Mouse (Mus musculus): Measurements from ENCODE around the gene Kcna6. TPM values are rescaled to one million over a fixed set of nuclear protein-coding genes. Genes with fewer than 3 reads are reported as not detected.

The Kcna6 gene
- 1.6 TPM for polyA plus RNA-seq (2014; fragmentation: Illumina TruSeq; extraction: RNeasy Lipid Tissue Mini Kit (QIAGEN cat#74804); ENCODE audit: low read depth, low replicate concordance)

DNA sequence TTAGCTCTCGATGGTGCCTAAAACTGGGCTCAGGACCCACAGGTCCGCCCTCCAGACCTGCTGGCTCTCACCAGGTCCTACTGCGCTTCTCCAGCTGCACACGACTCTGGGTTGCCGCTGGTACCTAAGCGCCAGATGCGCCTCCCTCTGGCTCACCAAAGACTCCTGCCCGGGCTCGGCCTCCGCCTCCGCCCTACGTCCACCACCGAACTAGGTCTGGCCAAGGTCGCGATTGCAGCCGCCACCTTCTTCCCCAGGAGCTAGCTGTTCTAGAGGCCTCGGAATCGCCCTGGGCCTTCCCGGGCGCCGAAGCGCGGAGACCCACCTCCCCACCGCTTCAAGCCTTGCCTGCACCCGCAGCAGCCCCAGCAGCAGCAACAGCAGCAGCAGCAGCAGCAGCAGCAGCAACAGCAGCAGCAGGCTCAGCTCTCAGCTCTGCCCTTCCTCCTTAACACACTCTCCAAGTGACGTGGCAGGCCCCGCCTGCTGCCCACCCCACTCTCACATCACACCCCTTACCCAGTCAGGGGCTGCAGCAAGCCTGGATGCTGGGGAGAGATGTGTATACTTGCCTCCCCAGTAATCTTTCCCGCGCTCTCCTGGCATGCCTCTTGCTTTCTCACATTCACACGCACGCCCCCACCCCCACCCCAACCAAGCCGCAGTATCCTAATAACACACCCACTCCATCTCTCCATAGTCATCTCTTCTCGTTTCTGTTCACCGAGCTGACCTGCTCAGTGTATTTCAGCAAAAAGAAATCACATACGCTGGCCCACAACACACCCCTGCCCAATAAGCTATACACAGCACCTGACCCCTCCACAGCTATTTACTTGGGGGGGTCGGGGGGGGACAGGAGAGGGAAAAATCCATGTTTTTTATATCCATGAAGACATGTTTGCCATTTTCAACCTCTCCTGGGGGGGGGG is at the start of gene Kcna6:
Gene Kcna6, minus strand, starts transcription at position 464 of the 932 bp plus-strand sequence.

Other genes with a start within 250 kb of the Kcna6 start
- 0.44 TPM for gene Kcna5, start 205.3 kb downstream of the Kcna6 start, polyA plus RNA-seq (2014; fragmentation: Illumina TruSeq; extraction: RNeasy Lipid Tissue Mini Kit (QIAGEN cat#74804); ENCODE audit: low read depth, low replicate concordance)
- 5.7 TPM for gene Kcna1, start 94.3 kb downstream of the Kcna6 start, polyA plus RNA-seq (2014; fragmentation: Illumina TruSeq; extraction: RNeasy Lipid Tissue Mini Kit (QIAGEN cat#74804); ENCODE audit: low read depth, low replicate concordance)
- 84.5 TPM for gene Ndufa9, start 108.5 kb upstream of the Kcna6 start, polyA plus RNA-seq (2014; fragmentation: Illumina TruSeq; extraction: RNeasy Lipid Tissue Mini Kit (QIAGEN cat#74804); ENCODE audit: low read depth, low replicate concordance)
- not detected for gene Akap3, start 112.4 kb upstream of the Kcna6 start, polyA plus RNA-seq (2014; fragmentation: Illumina TruSeq; extraction: RNeasy Lipid Tissue Mini Kit (QIAGEN cat#74804); ENCODE audit: low read depth, low replicate concordance)
- gene Dyrk4, start 181.2 kb upstream of the Kcna6 start, polyA plus RNA-seq (2014; fragmentation: Illumina TruSeq; extraction: RNeasy Lipid Tissue Mini Kit (QIAGEN cat#74804); ENCODE audit: low read depth, low replicate concordance), result 0.32 TPM
- gene Rad51ap1, start 198.9 kb upstream of the Kcna6 start, polyA plus RNA-seq (2014; fragmentation: Illumina TruSeq; extraction: RNeasy Lipid Tissue Mini Kit (QIAGEN cat#74804); ENCODE audit: low read depth, low replicate concordance), result 16.2 TPM
- gene D6Wsu163e, start 199.3 kb upstream of the Kcna6 start, polyA plus RNA-seq (2014; fragmentation: Illumina TruSeq; extraction: RNeasy Lipid Tissue Mini Kit (QIAGEN cat#74804); ENCODE audit: low read depth, low replicate concordance), result 22.7 TPM